ENCODE assay signal across 8 mouse cellular contexts in genomic region chr19:45953286-45953685, GRCm38 (mm10). TPM values are rescaled to one million over a fixed set of nuclear protein-coding genes. Genes with fewer than 3 reads are reported as not detected.
A peak's percentile ranks its signal among the peaks of the same experiment; 100 is the strongest.
DNase-seq lines count a peak whose midpoint lies in the region; ATAC-seq and TF ChIP-seq lines count a peak whose summit lies in the region.

No protein-coding gene starts in this region.

- H3K36me3 ChIP-seq in liver, postnatal 0 days (replicated peaks; ENCODE audit: insufficient read depth, low read length) = peaks cover 7% of the 10 kb centered on the region; the same call in 1 of the 2 replicates
- H3K36me3 ChIP-seq in liver, embryonic 11.5 days (ENCODE audit: control insufficient read depth, insufficient read depth, low read length) = no peaks in the 10 kb centered on the region; the same call in 1 of the 2 replicates
- peaks cover 33% of the 10 kb centered on the region for H3K36me3 ChIP-seq in small intestine, adult 2 months (ENCODE audit: control insufficient read depth, insufficient read depth, low read length)

- no peaks in the 10 kb centered on the region for H3K4me1 ChIP-seq in liver, postnatal 0 days (ENCODE audit: insufficient read depth)
- H3K4me1 ChIP-seq in liver, embryonic 11.5 days (replicated peaks; ENCODE audit: control insufficient read depth, insufficient read depth, low read length) = no peaks in the 10 kb centered on the region
- H3K4me1 ChIP-seq in small intestine, adult 2 months (ENCODE audit: control insufficient read depth, insufficient read depth, insufficient read length, low read length) = no peaks in the 10 kb centered on the region

- 11% methylated on average over 3 of the region's 3 CpGs for WGBS in liver, postnatal 0 days (ENCODE audit: insufficient replicate concordance)
- 13% methylated on average over 3 of the region's 3 CpGs for WGBS in liver, embryonic 11.5 days
- 36% methylated on average over 3 of the region's 3 CpGs for WGBS in small intestine, adult 2 months

- H3K27me3 ChIP-seq in liver, postnatal 0 days (ENCODE audit: insufficient read depth, low read length) = no peaks in the 10 kb centered on the region
- H3K27me3 ChIP-seq in liver, embryonic 11.5 days (replicated peaks; ENCODE audit: control insufficient read depth, insufficient read depth, low read length) = no peaks in the 10 kb centered on the region
- H3K27me3 ChIP-seq in small intestine, adult 2 months (ENCODE audit: control insufficient read depth, insufficient read depth, low read length) = no peaks in the 10 kb centered on the region

- no peak overlapping the region for H3K4me2 ChIP-seq in liver, postnatal 0 days (ENCODE audit: low read depth, low read length)
- no peak overlapping the region for H3K4me2 ChIP-seq in liver, embryonic 11.5 days

- no peaks in the 10 kb centered on the region for H3K9me3 ChIP-seq in liver, postnatal 0 days (ENCODE audit: low read length)
- no peaks in the 10 kb centered on the region for H3K9me3 ChIP-seq in liver, embryonic 11.5 days (ENCODE audit: control insufficient read depth, low read length)

- no peak overlapping the region for H3K4me3 ChIP-seq in liver, postnatal 0 days (ENCODE audit: low read depth, low read length)
- no peak overlapping the region for H3K4me3 ChIP-seq in liver, embryonic 11.5 days (ENCODE audit: low read depth, low read length)
- no peak overlapping the region for H3K4me3 ChIP-seq in small intestine, adult 2 months (ENCODE audit: low read depth, low read length)

- intact Hi-C loops in gastrocnemius, postnatal 36 days (cut with DNase I) = loop anchor here (2.0 kb wide), 1 partner anchor 140 kb away; no protein-coding TSS in a partner anchor

- TF ChIP-seq CTCF in liver, postnatal 0 days (IDR thresholded peaks at IDR 0.05; ENCODE audit: low read depth) = peak; percentile 81
- peak; percentile 44; the same call in 1 of the 2 replicates for TF ChIP-seq CTCF in small intestine, adult 2 months (IDR thresholded peaks at IDR 0.05; ENCODE audit: extremely low read depth, insufficient read length, insufficient replicate concordance, low read depth, low read length)

- no peak for TF ChIP-seq EP300 in liver, postnatal 0 days (IDR thresholded peaks at IDR 0.05; ENCODE audit: low read depth)

- H3K9ac ChIP-seq in liver, postnatal 0 days (replicated peaks) = no peak overlapping the region
- H3K9ac ChIP-seq in liver, embryonic 11.5 days (ENCODE audit: low read depth, low read length) = no peak overlapping the region

- peak; percentile 55 to 69 for DNase-seq in cerebellum, postnatal 10 days
- no peak for DNase-seq in liver, postnatal 0 days
- no peak for DNase-seq in liver, embryonic 11.5 days (ENCODE audit: low spot score)
- peak; percentile 25 for DNase-seq in c-Kit-positive CD71-negative TER-119-negative erythroid progenitor cells, embryonic 14.5 days (ENCODE audit: low read depth)
- DNase-seq in layer of hippocampus, postnatal 14 days (ENCODE audit: low spot score in 2 of 2) = peak; percentile 17 to 54
- no peak for DNase-seq in gastrocnemius, postnatal 36 days

- no peak overlapping the region for H3K27ac ChIP-seq in liver, postnatal 0 days (ENCODE audit: low read depth)
- H3K27ac ChIP-seq in liver, embryonic 11.5 days (ENCODE audit: low read depth, low read length) = no peak overlapping the region
- H3K27ac ChIP-seq in small intestine, adult 2 months (ENCODE audit: insufficient read depth, low read depth, low read length) = no peak overlapping the region

- TF ChIP-seq POLR2A in small intestine, adult 2 months (IDR thresholded peaks at IDR 0.05; ENCODE audit: low read depth, low read length) = no peak

- ATAC-seq in cerebellum, adult (ENCODE audit: insufficient number of reproducible peaks, low FRiP score, low TSS enrichment) = no peak
- ATAC-seq in liver, postnatal 0 days = no peak
- ATAC-seq in liver, embryonic 11.5 days (replicated peaks; ENCODE audit: low FRiP score) = no peak

RNA-seq across cellular contexts. Expression of gene Armh3, which starts 45.0 kb away (rescaled TPM):
- polyA plus RNA-seq in liver, postnatal 0 days (2015; fragmentation: Nextera tagmentation; extraction: Ambion mirVana) = 3.1 and 3.5 TPM in 2 replicates
- polyA plus RNA-seq in liver, embryonic 11.5 days (2014; fragmentation: Nextera tagmentation; extraction: Ambion mirVana) = 9.2 and 12.2 TPM in 2 replicates
- 10 to 100 TPM; 21.0 to 21.3 TPM for total RNA-seq in layer of hippocampus, postnatal 14 days (2021)
- polyA plus RNA-seq in small intestine, adult 2 months (2012; rRNA removed) = 3.6 and 7.5 TPM in 2 replicates
- total RNA-seq in gastrocnemius, postnatal 36 days (2021) = 10 to 100 TPM; 11.1 to 12.6 TPM

RNA-seq across cellular contexts. Expression of gene Hps6, which starts 50.0 kb away (rescaled TPM):
- 2.0 and 2.2 TPM in 2 replicates for polyA plus RNA-seq in liver, postnatal 0 days (2015; fragmentation: Nextera tagmentation; extraction: Ambion mirVana)
- polyA plus RNA-seq in liver, embryonic 11.5 days (2014; fragmentation: Nextera tagmentation; extraction: Ambion mirVana) = 4.9 and 5.4 TPM in 2 replicates
- total RNA-seq in layer of hippocampus, postnatal 14 days (2021) = 1 to 10 TPM; 4.9 to 5.9 TPM
- polyA plus RNA-seq in small intestine, adult 2 months (2012; rRNA removed) = 3.4 and 5.6 TPM in 2 replicates
- 1 to 10 TPM; 3.1 to 3.2 TPM for total RNA-seq in gastrocnemius, postnatal 36 days (2021)

Comparison
In these comparisons a context has a peak if more than half of its experiments do, and no peak if none do; other contexts are left out.
1. DNase-seq: peak in cerebellum, postnatal 10 days (2 of 2), c-Kit-positive CD71-negative TER-119-negative erythroid progenitor cells, embryonic 14.5 days (single experiment) and layer of hippocampus, postnatal 14 days (2 of 2); none in liver, postnatal 0 days (single experiment), liver, embryonic 11.5 days (single experiment) and gastrocnemius, postnatal 36 days (0 of 2).